7 mouse cellular contexts compared by ENCODE assay signal in the genomic region with DNA sequence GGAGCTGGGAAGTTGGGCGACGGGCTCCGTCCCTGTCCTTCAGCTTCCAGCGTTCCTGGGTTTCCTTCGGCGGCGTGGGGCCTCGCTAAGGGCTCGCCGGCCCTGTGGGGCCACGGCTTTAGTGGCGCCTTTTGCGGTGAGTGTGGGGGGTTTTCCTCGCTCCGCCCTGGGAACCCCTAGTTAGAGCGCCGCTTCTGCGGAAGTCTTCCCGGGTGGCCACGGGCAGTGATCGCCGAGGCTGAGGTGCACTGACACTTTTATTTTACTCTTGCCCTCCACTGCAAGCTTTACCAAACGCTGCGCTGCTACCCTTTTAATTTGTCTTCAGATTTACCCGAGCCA. TPM values are rescaled to one million over a fixed set of nuclear protein-coding genes. Genes with fewer than 3 reads are reported as not detected.
DNase-seq lines count a peak whose midpoint lies in the region; ATAC-seq and TF ChIP-seq lines count a peak whose summit lies in the region.
"Not testable (repeated sequence)": the region's sequence is repeated elsewhere in the genome, so short reads cannot be mapped to it uniquely, and the experiment has no call there.

No protein-coding gene starts in this region.

- not testable (repeated sequence) for H3K27me3 ChIP-seq in heart, embryonic 12.5 days (replicated peaks); limb, embryonic 13.5 days; lung, postnatal 0 days (replicated peaks; ENCODE audit: insufficient read depth, low read length); neural tube, embryonic 11.5 days (ENCODE audit: control insufficient read depth, insufficient read depth, low read length)

- H3K4me3 ChIP-seq in heart, embryonic 12.5 days: peak overlapping the region; percentile 96
- H3K4me3 ChIP-seq in limb, embryonic 13.5 days: peak overlapping the region; percentile 69
- H3K4me3 ChIP-seq in lung, postnatal 0 days (ENCODE audit: low read depth, low read length): peak overlapping the region; percentile 59
- H3K4me3 ChIP-seq in neural tube, embryonic 11.5 days (ENCODE audit: low read depth, low read length): peak overlapping the region; percentile 60

- peak overlapping the region; percentile 70 for H3K4me2 ChIP-seq in heart, embryonic 12.5 days
- peak overlapping the region; percentile 57 for H3K4me2 ChIP-seq in limb, embryonic 13.5 days (replicated peaks)
- peak overlapping the region; percentile 47 for H3K4me2 ChIP-seq in lung, postnatal 0 days (replicated peaks; ENCODE audit: low read depth, low read length)
- H3K4me2 ChIP-seq in neural tube, embryonic 11.5 days (ENCODE audit: low read depth): peak overlapping the region; percentile 30

- H3K36me3 ChIP-seq in heart, embryonic 12.5 days; limb, embryonic 13.5 days; lung, postnatal 0 days (ENCODE audit: insufficient read depth, low read length); neural tube, embryonic 11.5 days (ENCODE audit: control insufficient read depth, insufficient read depth, low read length): not testable (repeated sequence)

- H3K27ac ChIP-seq in heart, embryonic 12.5 days (ENCODE audit: poor library complexity, severe bottlenecking): peak overlapping the region; percentile 96
- H3K27ac ChIP-seq in limb, embryonic 13.5 days: peak overlapping the region; percentile 85; the same call in 1 of the 2 replicates
- H3K27ac ChIP-seq in lung, postnatal 0 days (ENCODE audit: low read length): peak overlapping the region; percentile 87
- 0 out of 2 replicates have a peak overlapping the region, but pooled peaks have one; percentile 34 for H3K27ac ChIP-seq in neural tube, embryonic 11.5 days (ENCODE audit: low read depth, low read length)

- not testable (repeated sequence) for TF ChIP-seq EP300 in lung, postnatal 0 days (IDR thresholded peaks at IDR 0.05)

- peak overlapping the region; percentile 96 for H3K9ac ChIP-seq in heart, embryonic 12.5 days
- peak overlapping the region; percentile 87 for H3K9ac ChIP-seq in limb, embryonic 13.5 days
- peak overlapping the region; percentile 81 for H3K9ac ChIP-seq in lung, postnatal 0 days (replicated peaks; ENCODE audit: low read depth)
- H3K9ac ChIP-seq in neural tube, embryonic 11.5 days (ENCODE audit: low read length): peak overlapping the region; percentile 49

- ATAC-seq in activated CD4-positive, CD25-positive, alpha-beta regulatory T cell, adult 4 months: peak; percentile 58
- peak; percentile 40; the same call in 1 of the 2 replicates for ATAC-seq in erythroblast, adult 5-6 weeks (replicated peaks; ENCODE audit: low FRiP score, poor library complexity, severe bottlenecking)
- peak; percentile 61 for ATAC-seq in heart, embryonic 12.5 days (ENCODE audit: insufficient number of reproducible peaks, low FRiP score)
- peak; percentile 41 for ATAC-seq in inflammation-experienced regulatory T-cells, adult 6 months
- ATAC-seq in limb, embryonic 13.5 days (ENCODE audit: low FRiP score, low read depth): peak; percentile 35
- ATAC-seq in lung, postnatal 0 days: peak; percentile 36
- ATAC-seq in neural tube, embryonic 11.5 days (ENCODE audit: insufficient read depth, low FRiP score, low TSS enrichment): not testable (repeated sequence)

- not testable (repeated sequence) for DNase-seq in lung, postnatal 0 days (ENCODE audit: low spot score); neural tube, embryonic 11.5 days (ENCODE audit: low spot score)

- WGBS in heart, embryonic 12.5 days: 0% methylated on average over 25 of the region's 25 CpGs
- under 1% methylated on average over 25 of the region's 25 CpGs for WGBS in limb, embryonic 13.5 days
- WGBS in lung, postnatal 0 days: under 1% methylated on average over 25 of the region's 25 CpGs
- WGBS in neural tube, embryonic 11.5 days: under 1% methylated on average over 25 of the region's 25 CpGs

- TF ChIP-seq CTCF in lung, postnatal 0 days (IDR thresholded peaks at IDR 0.05): not testable (repeated sequence)

- not testable (repeated sequence) for H3K9me3 ChIP-seq in heart, embryonic 12.5 days (replicated peaks); limb, embryonic 13.5 days; lung, postnatal 0 days (ENCODE audit: low read length); neural tube, embryonic 11.5 days (ENCODE audit: control insufficient read depth, low read length)

- H3K4me1 ChIP-seq in heart, embryonic 12.5 days (replicated peaks); limb, embryonic 13.5 days; lung, postnatal 0 days (ENCODE audit: insufficient read depth, low read depth, low read length); neural tube, embryonic 11.5 days (ENCODE audit: control insufficient read depth, insufficient read depth, low read length): not testable (repeated sequence)

RNA-seq across cellular contexts. Expression of a gene that starts 0.5 kb away (rescaled TPM):
- 100 to 1,000 TPM; 137 to 147 TPM for polyA plus RNA-seq in activated CD4-positive, CD25-positive, alpha-beta regulatory T cell, adult 4 months (2017; shearing (Covaris generic))
- total RNA-seq in erythroblast, adult 5-6 weeks (2015; ENCODE audit: low replicate concordance): 31.1 and 33.2 TPM in 2 replicates
- 74.0 and 116 TPM in 2 replicates for total RNA-seq in erythroblast, adult 5-6 weeks (2017; ENCODE audit: low replicate concordance)
- 126 and 134 TPM in 2 replicates for polyA plus RNA-seq in heart, embryonic 12.5 days (2016; fragmentation: Nextera tagmentation; extraction: Ambion mirVana)
- polyA plus RNA-seq in inflammation-experienced regulatory T-cells, adult 6 months (2017; shearing (Covaris generic)): 100 to 1,000 TPM; 136 to 177 (median 154) TPM
- 180 and 207 TPM in 2 replicates for polyA plus RNA-seq in limb, embryonic 13.5 days (2015; fragmentation: Nextera tagmentation; extraction: Ambion mirVana)
- polyA plus RNA-seq in lung, postnatal 0 days (2015; fragmentation: Nextera tagmentation; extraction: Ambion mirVana): 124 and 130 TPM in 2 replicates
- polyA plus RNA-seq in neural tube, embryonic 11.5 days (2014; fragmentation: Nextera tagmentation; extraction: Ambion mirVana): 189 TPM in 2 replicates

RNA-seq across cellular contexts. Expression of a gene that starts 0.7 kb away (rescaled TPM):
- 10 to 100 TPM; 14.0 to 17.8 TPM for polyA plus RNA-seq in activated CD4-positive, CD25-positive, alpha-beta regulatory T cell, adult 4 months (2017; shearing (Covaris generic))
- total RNA-seq in erythroblast, adult 5-6 weeks (2015; ENCODE audit: low replicate concordance): 30.0 and 31.1 TPM in 2 replicates
- 9.1 and 9.9 TPM in 2 replicates for total RNA-seq in erythroblast, adult 5-6 weeks (2017; ENCODE audit: low replicate concordance)
- 22.8 and 26.8 TPM in 2 replicates for polyA plus RNA-seq in heart, embryonic 12.5 days (2016; fragmentation: Nextera tagmentation; extraction: Ambion mirVana)
- polyA plus RNA-seq in inflammation-experienced regulatory T-cells, adult 6 months (2017; shearing (Covaris generic)): 10 to 100 TPM; 18.7 to 24.4 (median 18.7) TPM
- 43.9 and 45.5 TPM in 2 replicates for polyA plus RNA-seq in limb, embryonic 13.5 days (2015; fragmentation: Nextera tagmentation; extraction: Ambion mirVana)
- polyA plus RNA-seq in lung, postnatal 0 days (2015; fragmentation: Nextera tagmentation; extraction: Ambion mirVana): 14.4 and 14.6 TPM in 2 replicates
- polyA plus RNA-seq in neural tube, embryonic 11.5 days (2014; fragmentation: Nextera tagmentation; extraction: Ambion mirVana): 32.6 and 33.6 TPM in 2 replicates

RNA-seq across cellular contexts. Expression of a gene that starts 43.7 kb away (rescaled TPM):
- polyA plus RNA-seq in activated CD4-positive, CD25-positive, alpha-beta regulatory T cell, adult 4 months (2017; shearing (Covaris generic)): 10 to 100 TPM; 17.8 to 22.9 TPM
- total RNA-seq in erythroblast, adult 5-6 weeks (2015; ENCODE audit: low replicate concordance): 6.9 TPM in 1 of 2 replicates, not detected in the other
- total RNA-seq in erythroblast, adult 5-6 weeks (2017; ENCODE audit: low replicate concordance): 5.6 and 7.1 TPM in 2 replicates
- 18.1 and 19.0 TPM in 2 replicates for polyA plus RNA-seq in heart, embryonic 12.5 days (2016; fragmentation: Nextera tagmentation; extraction: Ambion mirVana)
- polyA plus RNA-seq in inflammation-experienced regulatory T-cells, adult 6 months (2017; shearing (Covaris generic)): 10 to 100 TPM; 15.6 to 28.9 (median 16.6) TPM
- 21.5 and 25.8 TPM in 2 replicates for polyA plus RNA-seq in limb, embryonic 13.5 days (2015; fragmentation: Nextera tagmentation; extraction: Ambion mirVana)
- polyA plus RNA-seq in lung, postnatal 0 days (2015; fragmentation: Nextera tagmentation; extraction: Ambion mirVana): 53.0 and 56.1 TPM in 2 replicates
- polyA plus RNA-seq in neural tube, embryonic 11.5 days (2014; fragmentation: Nextera tagmentation; extraction: Ambion mirVana): 19.3 and 19.7 TPM in 2 replicates

Comparison
In these comparisons a context has a peak if more than half of its experiments do, and no peak if none do; other contexts are left out.
1. H3K27ac ChIP-seq: peak in every context shown above with its lines; median percentile 96 in heart, embryonic 12.5 days; 87 in lung, postnatal 0 days; 85 in limb, embryonic 13.5 days; 34 in neural tube, embryonic 11.5 days.